Mouse (Mus musculus) liver, embryonic 11.5 days (tissue): ENCODE results near the gene Ehbp1l1. TPM values are rescaled to one million over a fixed set of nuclear protein-coding genes. Genes with fewer than 3 reads are reported as not detected.

ENCODE experiments used
- ATAC-seq: fragments of 200-750 bp; cut with Nextera tagmentation; replicated peaks from 2 replicates; pipeline ENCODE4 v1.8.0; 2017; ENCODE audit warnings: moderate number of reproducible peaks, mild to moderate bottlenecking, moderate TSS enrichment, moderate library complexity; ENCODE audit not compliant: low FRiP score
- DNase-seq: peaks from one replicate; pipeline ENCODE4 v3.0.0-alpha.2; 2017; ENCODE audit warnings: low spot score
- H3K27ac ChIP-seq: fragments of 300-500 bp; sonication (generic); 2 replicates; pipeline ENCODE4 v1.5.1; 2014; ENCODE audit warnings: mild to moderate bottlenecking, low read depth, low read length, control low read depth
- H3K27me3 ChIP-seq: fragments of 300-500 bp; sonication (generic); replicated peaks from 2 replicates; pipeline ENCODE4 v1.6.1; 2014; ENCODE audit warnings: low read length, mixed read lengths; ENCODE audit not compliant: control insufficient read depth, insufficient read depth
- H3K36me3 ChIP-seq: fragments of 300-500 bp; sonication (generic); 2 replicates; pipeline ENCODE4 v1.6.1; 2014; ENCODE audit warnings: mild to moderate bottlenecking, low read length, moderate library complexity, mixed read lengths; ENCODE audit not compliant: control insufficient read depth, insufficient read depth
- H3K4me1 ChIP-seq: fragments of 300-500 bp; sonication (generic); replicated peaks from 2 replicates; pipeline ENCODE4 v1.6.1; 2014; ENCODE audit warnings: low read length, mixed read lengths; ENCODE audit not compliant: control insufficient read depth, insufficient read depth
- H3K4me2 ChIP-seq: fragments of 300-500 bp; sonication (generic); 2 replicates; pipeline ENCODE4 v1.6.1; 2014; ENCODE audit warnings: mild to moderate bottlenecking, control low read depth, moderate library complexity
- H3K4me3 ChIP-seq: fragments of 300-500 bp; sonication (generic); 2 replicates; pipeline ENCODE4 v1.5.1; 2014; ENCODE audit warnings: low read depth, low read length, control low read depth
- H3K9ac ChIP-seq: fragments of 300-500 bp; sonication (generic); 2 replicates; pipeline ENCODE4 v1.6.1; 2014; ENCODE audit warnings: low read depth, low read length, control low read depth
- H3K9me3 ChIP-seq: fragments of 300-500 bp; sonication (generic); 2 replicates; pipeline ENCODE4 v1.6.1; 2016; ENCODE audit warnings: low read length, inconsistent platforms, mixed read lengths; ENCODE audit not compliant: control insufficient read depth
- WGBS: fragments of 180-500 bp; shearing (Covaris S2); extraction: QIAGEN DNeasy Blood & Tissue Kit; methylation state at CpG from one replicate; pipeline ENCODE4 v1.1.7; 2014; 5-methylcytosine and 5-hydroxymethylcytosine counted together
- polyA plus RNA-seq: library from polyadenylated mRNA; unstranded; fragments of >200 nt; fragmentation: Nextera tagmentation; extraction: Ambion mirVana; gene quantifications from 2 replicates; pipeline ENCODE4 v1.2.1, GENCODE M21; 2014

Ehbp1l1 gene
- polyA plus RNA-seq, 1 experiment from 2014 or later, result 67.1 TPM

DNA sequence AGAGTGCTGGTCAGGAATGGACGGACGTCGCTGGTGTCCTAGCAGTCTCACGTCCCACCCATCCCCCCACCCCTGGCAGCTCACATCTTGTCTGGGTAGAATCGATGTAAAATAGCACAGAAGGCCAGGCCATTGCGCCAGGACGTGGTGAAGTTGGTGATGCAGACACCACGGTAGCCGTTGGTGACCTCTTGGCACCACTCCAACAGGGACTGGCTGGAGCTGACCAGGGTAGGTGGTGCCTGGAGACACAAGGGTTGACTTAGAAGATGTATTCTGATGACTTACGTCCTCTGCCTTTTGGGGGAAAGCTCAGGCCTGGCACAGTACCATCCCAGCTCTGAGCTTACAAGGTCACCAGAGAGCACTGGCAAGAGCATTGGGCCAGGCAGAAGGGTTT lies 9.2 kb downstream of the Ehbp1l1 start:
- DNase-seq (no peak), ATAC-seq (no peak)
- H3K4me1 ChIP-seq, result peaks cover 37% of the 10 kb centered on the region
- no peak overlapping the region for H3K9ac ChIP-seq
- 65% methylated on average over 10 of the region's 10 CpGs for WGBS
- no peaks in the 10 kb centered on the region for H3K27me3 ChIP-seq
- no peak overlapping the region for H3K4me3 ChIP-seq
- H3K36me3 ChIP-seq, result peaks cover 48% of the 10 kb centered on the region
- H3K27ac ChIP-seq, result no peak overlapping the region
- H3K4me2 ChIP-seq, result no peak overlapping the region
- no peaks in the 10 kb centered on the region for H3K9me3 ChIP-seq

DNA sequence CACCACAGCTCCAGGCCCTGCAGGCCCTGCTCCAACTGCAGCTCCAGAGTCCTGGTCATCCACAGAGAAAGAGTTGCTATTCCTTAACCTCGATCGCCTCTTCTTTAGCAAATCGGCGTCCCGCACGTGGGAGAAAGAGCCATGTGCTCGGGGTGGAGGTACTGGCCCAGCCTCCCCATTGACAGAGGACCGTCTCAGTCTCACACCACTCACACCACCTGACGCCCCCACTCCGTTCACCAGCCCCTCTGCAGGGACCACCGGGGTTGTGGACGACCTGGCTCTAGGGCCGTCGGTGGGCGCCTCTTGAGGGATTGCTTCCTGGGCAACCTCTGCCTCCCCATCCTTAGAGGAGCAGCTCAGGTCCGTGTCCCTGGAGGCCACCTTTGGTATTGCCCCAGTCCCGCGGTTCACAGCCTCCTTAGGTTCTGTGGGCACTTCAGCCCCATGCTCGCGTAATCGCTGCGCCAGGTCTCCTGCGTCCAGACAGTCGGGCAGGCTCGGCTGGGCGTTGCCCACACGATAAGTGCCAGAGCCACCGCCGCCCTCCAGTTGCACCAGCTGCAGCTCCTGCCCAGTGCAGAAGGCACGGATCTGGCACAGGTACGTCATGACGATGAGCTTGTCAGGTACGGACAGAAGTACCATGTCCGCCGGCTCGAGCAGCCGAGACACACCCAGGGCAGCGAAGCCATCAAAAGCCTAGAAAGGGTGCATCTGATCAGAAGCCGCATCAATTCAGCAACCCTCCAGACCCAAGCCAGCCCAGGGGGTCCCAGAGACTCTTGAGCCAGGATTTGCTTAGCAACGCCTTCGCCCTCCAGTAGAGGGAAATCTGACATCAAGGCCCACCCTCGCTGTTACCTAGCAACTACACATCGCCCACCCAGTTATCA lies 10.1 kb downstream of the Ehbp1l1 start:
- H3K4me3 ChIP-seq, result 0 out of 2 replicates have a peak overlapping the region, but pooled peaks have one; percentile 11
- DNase-seq (no peak), ATAC-seq (peak; percentile 27; the same call in 1 of the 2 replicates)
- H3K27me3 ChIP-seq, result no peaks in the 10 kb centered on the region
- H3K9me3 ChIP-seq, result no peaks in the 10 kb centered on the region
- H3K4me1 ChIP-seq, result peaks cover 33% of the 10 kb centered on the region
- no peak overlapping the region for H3K27ac ChIP-seq
- 59% methylated on average over 43 of the region's 43 CpGs for WGBS
- peaks cover 46% of the 10 kb centered on the region for H3K36me3 ChIP-seq
- no peak overlapping the region for H3K9ac ChIP-seq
- peak overlapping the region; percentile 37 for H3K4me2 ChIP-seq

DNA sequence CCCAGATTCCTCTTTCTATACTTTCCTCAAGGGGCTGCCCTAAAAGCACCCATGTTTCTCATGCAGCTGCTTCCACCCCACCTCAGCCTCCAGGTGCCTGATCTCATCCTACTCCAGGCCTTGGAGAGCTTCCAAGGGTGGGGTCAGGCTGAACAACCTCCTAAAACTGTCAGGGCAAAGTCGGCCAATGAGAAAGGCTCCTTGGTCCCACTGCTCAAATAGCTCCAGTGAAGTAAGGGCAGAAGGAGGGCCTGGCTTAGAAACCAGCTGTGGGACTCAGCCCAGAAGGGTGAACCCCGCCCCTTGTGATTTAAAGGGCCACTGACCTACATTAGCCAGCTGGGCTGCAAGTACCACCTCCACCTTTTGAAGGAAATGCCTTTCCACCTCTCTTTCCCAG lies 12.4 kb downstream of the Ehbp1l1 start:
- H3K4me2 ChIP-seq, result peak overlapping the region; percentile 43
- no peak overlapping the region for H3K9ac ChIP-seq
- no peaks in the 10 kb centered on the region for H3K27me3 ChIP-seq
- peak overlapping the region; percentile 19; the same call in 1 of the 2 replicates for H3K27ac ChIP-seq
- no peaks in the 10 kb centered on the region for H3K9me3 ChIP-seq
- peak; percentile 38 for ATAC-seq
- H3K4me3 ChIP-seq, result peak overlapping the region; percentile 7
- no peak for DNase-seq
- WGBS, result 27% methylated on average over 2 of the region's 2 CpGs
- peaks cover 31% of the 10 kb centered on the region for H3K4me1 ChIP-seq
- H3K36me3 ChIP-seq, result peaks cover 43% of the 10 kb centered on the region

DNA sequence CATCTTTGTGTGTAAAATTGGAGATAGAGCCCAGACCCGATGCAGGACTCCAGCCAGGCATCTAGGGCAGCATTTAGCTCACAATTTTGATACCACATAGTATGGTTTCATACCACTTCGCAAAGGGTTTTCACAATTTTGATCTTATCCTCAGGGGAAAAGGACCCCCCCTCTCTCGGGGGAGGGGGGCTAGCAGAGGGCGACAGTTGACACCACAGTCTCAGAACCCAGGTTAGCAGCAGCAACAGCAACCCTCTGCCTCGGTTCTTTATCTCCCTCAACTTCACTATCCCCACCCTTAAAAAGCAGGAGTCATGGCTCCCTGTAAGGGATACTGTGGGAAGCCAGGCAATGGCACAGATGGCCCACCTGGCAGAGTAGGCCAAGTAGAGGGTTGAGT lies 12.9 kb downstream of the Ehbp1l1 start:
- peak overlapping the region; percentile 43; the same call in 1 of the 2 replicates for H3K4me2 ChIP-seq
- H3K27ac ChIP-seq, result peak overlapping the region; percentile 21
- peaks cover 46% of the 10 kb centered on the region for H3K36me3 ChIP-seq
- no peaks in the 10 kb centered on the region for H3K9me3 ChIP-seq
- H3K9ac ChIP-seq, result no peak overlapping the region
- ATAC-seq, result no peak
- DNase-seq, result no peak
- H3K4me3 ChIP-seq, result no peak overlapping the region; the same call in 1 of the 2 replicates
- WGBS, result 70% methylated on average over 5 of the region's 5 CpGs
- peaks cover 31% of the 10 kb centered on the region for H3K4me1 ChIP-seq
- H3K27me3 ChIP-seq, result no peaks in the 10 kb centered on the region

DNA sequence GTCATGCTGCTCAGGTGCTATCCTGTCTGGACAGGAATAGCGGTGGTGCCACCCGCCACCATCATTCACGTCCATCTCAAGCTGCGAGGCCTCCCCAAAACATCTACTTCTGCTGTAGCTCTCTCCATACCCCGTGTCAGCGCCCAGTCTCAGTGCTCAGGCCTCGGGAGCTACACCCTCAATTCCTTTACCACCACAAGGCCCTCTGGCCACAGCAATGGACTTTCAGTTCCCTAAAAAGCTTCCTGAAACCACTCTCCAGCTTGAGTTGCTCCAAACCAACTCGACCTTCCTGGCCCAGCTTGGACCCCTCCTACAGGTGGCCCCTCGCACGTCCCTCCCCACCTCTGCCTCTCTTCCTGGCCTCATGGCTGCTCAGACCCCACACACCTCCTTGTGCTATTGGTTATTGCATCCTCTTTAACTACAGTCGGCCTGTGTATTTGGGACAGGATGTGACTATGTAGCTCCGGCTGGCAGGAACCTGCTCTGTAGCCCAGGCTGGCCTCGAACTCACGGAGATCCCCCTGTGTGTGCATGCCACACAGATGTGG lies 14.1 kb downstream of the Ehbp1l1 start:
- no peak overlapping the region for H3K4me2 ChIP-seq
- no peaks in the 10 kb centered on the region for H3K9me3 ChIP-seq
- no peak overlapping the region; the same call in 1 of the 2 replicates for H3K27ac ChIP-seq
- DNase-seq (no peak), ATAC-seq (no peak)
- WGBS, result 80% methylated on average over 14 of the region's 14 CpGs
- H3K4me1 ChIP-seq, result peaks cover 25% of the 10 kb centered on the region
- H3K36me3 ChIP-seq, result peaks cover 48% of the 10 kb centered on the region
- no peak overlapping the region for H3K9ac ChIP-seq
- H3K4me3 ChIP-seq, result no peak overlapping the region
- H3K27me3 ChIP-seq, result no peaks in the 10 kb centered on the region

DNA sequence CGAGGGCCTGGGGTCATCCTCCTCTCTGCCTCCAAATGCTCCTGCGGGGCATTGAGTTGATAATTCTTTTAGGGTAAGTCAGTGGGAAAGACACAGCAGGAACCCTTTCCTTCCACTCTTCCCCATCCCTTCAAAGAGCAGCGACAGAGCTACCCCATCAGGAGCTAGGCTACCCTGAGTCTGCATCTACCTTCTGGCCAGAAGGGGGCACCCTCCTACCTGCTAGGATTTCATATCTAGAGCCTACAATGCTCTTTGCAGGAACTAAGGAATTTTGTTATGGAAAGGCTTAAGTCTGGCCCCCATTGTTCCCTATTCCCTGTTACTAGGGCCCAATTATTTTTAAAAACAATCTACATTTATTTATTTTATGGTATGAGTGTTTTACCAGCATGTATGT lies 14.9 kb downstream of the Ehbp1l1 start:
- no peak overlapping the region for H3K4me3 ChIP-seq
- ATAC-seq (no peak), DNase-seq (no peak)
- H3K36me3 ChIP-seq, result peaks cover 51% of the 10 kb centered on the region
- WGBS, result 32% methylated on average over 3 of the region's 3 CpGs
- H3K27ac ChIP-seq, result no peak overlapping the region
- H3K9me3 ChIP-seq, result no peaks in the 10 kb centered on the region
- H3K9ac ChIP-seq, result no peak overlapping the region
- H3K27me3 ChIP-seq, result no peaks in the 10 kb centered on the region
- H3K4me2 ChIP-seq, result no peak overlapping the region
- H3K4me1 ChIP-seq, result peaks cover 18% of the 10 kb centered on the region

DNA sequence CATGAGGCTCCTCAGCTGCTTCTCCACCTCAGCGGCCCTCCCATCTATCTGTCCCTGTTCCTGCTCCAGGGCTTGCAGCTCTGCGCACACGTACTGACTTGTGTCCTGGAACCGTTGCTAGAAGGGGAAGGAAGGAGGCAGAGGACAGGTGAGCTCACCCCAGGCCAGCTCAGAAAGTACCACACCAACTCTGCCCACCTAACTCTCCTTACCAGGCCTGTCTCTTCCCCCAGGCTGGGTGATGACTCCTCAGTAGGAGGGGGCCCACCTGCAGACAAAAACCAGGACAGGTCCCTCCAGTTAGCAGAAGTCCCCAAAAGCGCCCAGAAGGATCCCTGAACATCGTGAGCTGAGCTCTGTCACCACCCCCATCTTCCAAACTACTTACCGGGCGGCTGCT lies 15.5 kb downstream of the Ehbp1l1 start:
- no peak for DNase-seq
- no peak overlapping the region for H3K27ac ChIP-seq

DNA sequence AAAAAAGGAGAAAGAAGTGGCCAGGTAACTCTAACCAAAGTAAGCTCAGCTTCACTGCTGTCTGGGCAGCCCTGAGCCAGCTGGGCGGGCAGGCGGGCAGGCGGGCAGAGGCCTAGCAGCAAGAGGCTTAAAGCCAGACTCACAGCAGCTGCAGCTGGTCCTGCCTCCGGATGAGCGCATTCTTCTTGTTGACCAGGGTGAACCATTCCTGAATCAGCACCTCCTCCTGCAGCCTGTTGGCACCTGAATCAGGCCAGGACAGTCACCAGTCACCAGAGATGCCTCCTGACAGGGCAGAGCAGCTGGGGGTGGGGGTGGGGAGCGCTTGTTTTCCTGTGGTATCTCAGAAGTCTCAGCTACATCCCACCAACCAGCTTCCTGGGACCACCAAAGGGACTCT lies 16.0 kb downstream of the Ehbp1l1 start:
- no peak for ATAC-seq
- Histone ChIP-seq H3K4me1 (peaks cover 19% of the 10 kb centered on the region), H3K9me3 (no peaks in the 10 kb centered on the region), H3K4me3 (no peak overlapping the region), H3K4me2 (no peak overlapping the region), H3K27ac (no peak overlapping the region), H3K36me3 (peaks cover 46% of the 10 kb centered on the region), H3K9ac (no peak overlapping the region), H3K27me3 (no peaks in the 10 kb centered on the region)
- no peak for DNase-seq
- 94% methylated on average over 6 of the region's 6 CpGs for WGBS

More for the DNA sequence above, 15.5 kb downstream of the Ehbp1l1 start:
- H3K9me3 ChIP-seq, result no peaks in the 10 kb centered on the region
- ATAC-seq, result no peak
- WGBS, result 88% methylated on average over 8 of the region's 8 CpGs
- peaks cover 48% of the 10 kb centered on the region for H3K36me3 ChIP-seq
- no peak overlapping the region for H3K4me3 ChIP-seq
- no peaks in the 10 kb centered on the region for H3K27me3 ChIP-seq
- H3K4me1 ChIP-seq, result peaks cover 15% of the 10 kb centered on the region
- H3K4me2 ChIP-seq, result no peak overlapping the region
- H3K9ac ChIP-seq, result no peak overlapping the region
